Mouse (Mus musculus) forebrain, embryonic 15.5 days (tissue): ENCODE data around the gene Gm525. TPM values are rescaled to one million over a fixed set of nuclear protein-coding genes. Genes with fewer than 3 reads are reported as not detected.
"Not testable (repeated sequence)": the region's sequence is repeated elsewhere in the genome, so short reads cannot be mapped to it uniquely, and the experiment has no call there.

Source experiments
- ATAC-seq: fragments of 200-750 bp; cut with Nextera tagmentation; replicated peaks from 2 replicates; pipeline ENCODE4 v1.8.0; 2017; ENCODE audit warnings: mild to moderate bottlenecking, moderate TSS enrichment, moderate library complexity
- H3K27ac ChIP-seq: fragments of 300-500 bp; sonication (generic); replicated peaks from 2 replicates; pipeline ENCODE4 v1.5.1; 2015; ENCODE audit warnings: mild to moderate bottlenecking, inconsistent platforms
- H3K27me3 ChIP-seq: fragments of 300-500 bp; sonication (generic); 2 replicates; pipeline ENCODE4 v1.6.1; 2015; ENCODE audit warnings: inconsistent platforms
- H3K36me3 ChIP-seq: fragments of 300-500 bp; sonication (generic); 2 replicates; pipeline ENCODE4 v1.6.1; 2015; ENCODE audit warnings: mild to moderate bottlenecking, inconsistent platforms
- H3K4me1 ChIP-seq: fragments of 300-500 bp; sonication (generic); 2 replicates; pipeline ENCODE4 v1.6.1; 2015; ENCODE audit warnings: inconsistent platforms
- H3K4me2 ChIP-seq: fragments of 300-500 bp; sonication (generic); replicated peaks from 2 replicates; pipeline ENCODE4 v1.6.1; 2015; ENCODE audit warnings: mild to moderate bottlenecking, inconsistent platforms
- H3K4me3 ChIP-seq: fragments of 300-500 bp; sonication (generic); 2 replicates; pipeline ENCODE4 v1.5.1; 2015; ENCODE audit warnings: mild to moderate bottlenecking, inconsistent platforms
- H3K9ac ChIP-seq: fragments of 300-500 bp; sonication (generic); replicated peaks from 2 replicates; pipeline ENCODE4 v1.6.1; 2015; ENCODE audit warnings: mild to moderate bottlenecking, inconsistent platforms
- H3K9me3 ChIP-seq: fragments of 300-500 bp; sonication (generic); 2 replicates; pipeline ENCODE4 v1.6.1; 2016; ENCODE audit warnings: inconsistent platforms
- WGBS: fragments of 180-500 bp; shearing (Covaris S2); methylation state at CpG from one replicate; pipeline ENCODE4 v1.1.7; 2015; ENCODE audit warnings: mixed read lengths; 5-methylcytosine and 5-hydroxymethylcytosine counted together
- polyA plus RNA-seq: library from polyadenylated mRNA; unstranded; fragments of >200 nt; fragmentation: Nextera tagmentation; extraction: Ambion mirVana; gene quantifications from 2 replicates; pipeline ENCODE4 v1.2.1, GENCODE M21; 2015

The Gm525 gene
- polyA plus RNA-seq, 1 experiment from 2014 or later: not detected

DNA sequence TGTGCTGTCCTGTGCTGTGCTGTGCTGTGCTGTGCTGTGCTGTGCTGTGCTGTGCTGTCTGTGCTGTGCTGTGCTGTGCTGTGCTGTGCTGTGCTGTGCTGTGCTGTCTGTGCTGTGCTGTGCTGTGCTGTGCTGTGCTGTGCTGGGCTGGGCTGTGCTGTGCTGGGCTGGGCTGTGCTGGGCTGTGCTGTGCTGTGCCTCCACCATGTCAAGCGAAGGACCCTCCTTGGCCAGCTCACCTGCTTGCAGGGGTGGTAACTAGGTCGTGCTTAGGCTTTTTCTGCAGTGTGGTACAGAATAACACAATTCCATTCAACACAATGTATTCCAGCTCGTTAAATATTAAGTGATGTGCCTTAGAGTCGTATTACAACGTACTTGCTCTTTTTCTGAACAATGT, 8.3 kb downstream of the Gm525 start:
- not testable (repeated sequence) for H3K4me3 ChIP-seq, H3K27me3 ChIP-seq, H3K9me3 ChIP-seq, H3K27ac ChIP-seq, H3K9ac ChIP-seq, H3K36me3 ChIP-seq, ATAC-seq, H3K4me1 ChIP-seq, H3K4me2 ChIP-seq
- 38% methylated on average over 5 of the region's 5 CpGs for WGBS

DNA sequence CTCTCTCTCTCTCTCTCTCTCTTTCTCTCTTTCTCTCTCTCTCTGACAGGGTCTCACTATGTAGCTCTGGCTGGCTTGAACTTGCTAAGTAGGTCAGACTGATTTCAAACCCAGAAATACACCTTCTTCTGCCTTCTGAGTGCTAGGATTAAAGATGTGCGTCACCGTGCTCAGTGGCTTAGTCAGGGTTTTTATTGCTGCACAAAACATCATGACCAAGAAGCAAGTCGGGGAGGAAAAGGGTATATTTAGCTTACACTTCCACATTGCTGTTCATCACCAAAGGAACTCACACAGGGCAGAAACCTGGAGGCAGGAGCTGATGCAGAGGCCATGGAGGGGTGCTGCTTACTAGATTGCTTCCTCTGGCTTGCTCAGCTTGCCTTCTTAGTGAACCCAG, 9.1 kb downstream of the Gm525 start:
- not testable (repeated sequence) for H3K9ac ChIP-seq, H3K9me3 ChIP-seq, H3K36me3 ChIP-seq, H3K4me3 ChIP-seq, H3K4me1 ChIP-seq, ATAC-seq, H3K4me2 ChIP-seq, H3K27ac ChIP-seq, H3K27me3 ChIP-seq
- 89% methylated on average over 3 of the region's 3 CpGs for WGBS

DNA sequence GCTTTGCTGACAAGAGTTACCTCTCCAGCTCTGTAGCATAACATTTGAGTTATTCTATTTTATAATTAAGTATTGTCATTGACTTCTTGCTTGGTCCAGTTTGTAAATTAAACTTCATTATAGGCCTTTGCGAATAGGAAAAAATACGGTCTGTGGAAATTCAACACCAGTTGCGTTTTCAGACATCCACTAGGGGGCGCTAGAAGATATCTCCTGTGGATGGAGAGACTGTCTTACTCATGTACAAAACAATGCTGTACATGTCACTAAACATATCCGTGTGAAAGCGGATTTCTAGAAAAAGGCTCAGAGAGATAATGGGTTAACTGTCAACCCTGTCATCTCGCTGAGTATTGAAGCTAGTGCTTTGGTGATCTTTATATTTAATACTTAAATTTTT, 11.0 kb downstream of the Gm525 start:
- 37% methylated on average over 7 of the region's 7 CpGs for WGBS
- no peaks in the 10 kb centered on the region for H3K36me3 ChIP-seq
- ATAC-seq: no peak
- H3K9me3 ChIP-seq: no peaks in the 10 kb centered on the region
- no peak overlapping the region for H3K9ac ChIP-seq
- no peak overlapping the region for H3K4me2 ChIP-seq
- no peaks in the 10 kb centered on the region for H3K27me3 ChIP-seq
- no peak overlapping the region for H3K4me3 ChIP-seq
- no peaks in the 10 kb centered on the region for H3K4me1 ChIP-seq
- H3K27ac ChIP-seq: no peak overlapping the region

DNA sequence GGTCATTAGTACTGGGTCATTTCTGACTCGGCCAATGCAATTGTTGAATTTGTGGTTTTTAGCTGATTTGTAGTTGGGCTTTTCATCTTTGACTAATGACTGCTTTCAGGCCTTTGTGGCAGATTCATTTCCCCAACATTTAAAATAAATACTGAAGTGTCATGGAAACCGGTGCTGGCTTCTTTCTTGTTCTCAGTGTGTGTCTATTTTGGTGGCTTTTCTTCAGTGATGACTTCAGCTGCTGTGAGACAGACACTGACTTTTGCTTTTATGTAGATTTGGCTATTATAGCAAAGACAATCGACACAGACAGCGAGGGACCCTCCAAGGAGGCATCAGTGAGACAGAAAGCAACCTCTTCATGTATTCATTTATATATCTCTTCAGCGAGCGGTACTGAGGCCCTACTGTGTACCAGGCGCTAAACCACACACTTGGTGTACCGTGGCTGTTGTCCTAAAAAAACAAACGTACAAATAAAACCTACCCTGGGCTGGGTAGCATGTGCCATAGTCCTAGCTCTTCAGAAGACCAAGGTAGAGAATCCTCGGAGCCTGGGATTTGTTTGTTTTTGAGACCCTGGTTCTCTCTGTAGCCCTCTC, 12.7 kb downstream of the Gm525 start:
- no peak overlapping the region for H3K4me2 ChIP-seq
- ATAC-seq: no peak
- H3K9me3 ChIP-seq: no peaks in the 10 kb centered on the region
- H3K36me3 ChIP-seq: no peaks in the 10 kb centered on the region
- 79% methylated on average over 10 of the region's 10 CpGs for WGBS
- no peaks in the 10 kb centered on the region for H3K4me1 ChIP-seq
- no peaks in the 10 kb centered on the region for H3K27me3 ChIP-seq
- H3K4me3 ChIP-seq: no peak overlapping the region
- H3K27ac ChIP-seq: no peak overlapping the region
- H3K9ac ChIP-seq: no peak overlapping the region

DNA sequence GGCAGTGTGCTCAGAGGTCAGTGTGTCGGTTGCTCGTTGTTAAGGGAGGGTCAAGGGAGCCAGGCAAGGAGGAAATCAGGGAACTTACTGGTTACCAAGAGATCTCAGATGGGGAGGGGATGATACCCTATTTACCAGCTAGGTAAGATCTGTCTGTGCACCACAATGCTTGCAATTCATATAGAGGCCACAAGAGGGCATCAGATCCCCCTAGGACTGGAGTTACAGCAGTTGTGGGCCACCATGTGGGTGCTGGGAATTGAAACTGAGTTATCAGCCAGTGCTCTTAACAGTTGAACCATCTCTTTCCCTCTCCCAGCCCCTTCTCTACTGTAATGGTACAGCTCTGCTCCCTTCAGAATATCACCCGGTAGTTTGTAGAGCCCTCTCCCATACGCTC, 15.1 kb downstream of the Gm525 start:
- Histone ChIP-seq H3K9me3 (no peaks in the 10 kb centered on the region), H3K4me1 (no peaks in the 10 kb centered on the region), H3K9ac (no peak overlapping the region), H3K36me3 (no peaks in the 10 kb centered on the region), H3K4me2 (no peak overlapping the region), H3K27me3 (no peaks in the 10 kb centered on the region), H3K4me3 (no peak overlapping the region), H3K27ac (no peak overlapping the region)
- 89% methylated on average over 4 of the region's 4 CpGs for WGBS
- no peak for ATAC-seq

GRCm38 (mm10) chr11:89090359-89090758, 16.7 kb downstream of the Gm525 start:
- H3K36me3 ChIP-seq, H3K4me1 ChIP-seq, H3K9me3 ChIP-seq, H3K27ac ChIP-seq, ATAC-seq, H3K4me2 ChIP-seq, H3K27me3 ChIP-seq, H3K4me3 ChIP-seq, H3K9ac ChIP-seq: not testable (repeated sequence)
- 89% methylated on average over 7 of the region's 7 CpGs for WGBS

GRCm38 (mm10) chr11:89092714-89093113, 19.1 kb downstream of the Gm525 start:
- H3K9me3 ChIP-seq: no peaks in the 10 kb centered on the region
- H3K27ac ChIP-seq: no peak overlapping the region
- no peak overlapping the region for H3K4me3 ChIP-seq
- no peak overlapping the region for H3K4me2 ChIP-seq
- ATAC-seq: no peak
- no peaks in the 10 kb centered on the region for H3K4me1 ChIP-seq
- no peaks in the 10 kb centered on the region for H3K36me3 ChIP-seq
- 67% methylated on average over 9 of the region's 9 CpGs for WGBS
- no peaks in the 10 kb centered on the region for H3K27me3 ChIP-seq
- no peak overlapping the region for H3K9ac ChIP-seq

- Histone ChIP-seq H3K4me3 (no peak overlapping the region), H3K27ac (no peak overlapping the region), H3K27me3 (no peaks in the 10 kb centered on the region), H3K4me1 (no peaks in the 10 kb centered on the region), H3K4me2 (no peak overlapping the region), H3K9ac (no peak overlapping the region), H3K9me3 (no peaks in the 10 kb centered on the region), H3K36me3 (no peaks in the 10 kb centered on the region)
- WGBS: 78% methylated on average over 3 of the region's 3 CpGs
- no peak for ATAC-seq
These were observed 21.7 kb downstream of the Gm525 start for GRCm38 (mm10) chr11:89095306-89095705.

- H3K36me3 ChIP-seq, ATAC-seq, H3K9ac ChIP-seq, H3K27ac ChIP-seq, H3K9me3 ChIP-seq, H3K4me1 ChIP-seq, H3K4me2 ChIP-seq, H3K27me3 ChIP-seq, H3K4me3 ChIP-seq: not testable (repeated sequence)
- 88% methylated on average over 10 of the region's 10 CpGs for WGBS
These were observed 23.7 kb downstream of the Gm525 start for GRCm38 (mm10) chr11:89097292-89097691.

- H3K4me2 ChIP-seq: no peak overlapping the region
- H3K9ac ChIP-seq: no peak overlapping the region
- no peaks in the 10 kb centered on the region for H3K36me3 ChIP-seq
- peaks cover 9% of the 10 kb centered on the region; the same call in 1 of the 2 replicates for H3K4me1 ChIP-seq
- 89% methylated on average over 17 of the region's 17 CpGs for WGBS
- no peaks in the 10 kb centered on the region for H3K27me3 ChIP-seq
- no peak for ATAC-seq
- no peaks in the 10 kb centered on the region for H3K9me3 ChIP-seq
- H3K4me3 ChIP-seq: no peak overlapping the region
- H3K27ac ChIP-seq: no peak overlapping the region
These were observed 24.6 kb downstream of the Gm525 start for GRCm38 (mm10) chr11:89098083-89098835.

DNA sequence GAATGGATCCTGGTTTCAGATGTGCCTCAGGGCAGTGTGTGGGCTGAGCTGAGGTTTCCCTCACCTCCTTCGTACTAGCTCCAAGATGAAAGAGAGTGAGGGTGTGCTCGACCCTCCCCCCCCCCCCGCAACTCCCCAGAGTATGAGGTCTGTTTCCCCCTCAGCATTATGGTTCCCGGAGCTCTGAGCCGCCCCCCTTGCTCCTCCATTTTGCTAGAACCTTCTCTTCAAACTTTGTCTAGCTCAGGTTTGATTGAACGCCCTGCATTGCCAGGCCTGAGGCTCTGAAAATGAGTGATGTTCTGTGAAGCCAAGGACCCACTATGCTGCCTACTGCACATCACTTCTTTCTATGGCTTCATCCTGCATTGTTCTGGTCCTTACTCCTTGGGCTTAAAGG, 25.3 kb downstream of the Gm525 start:
- 84% methylated on average over 6 of the region's 6 CpGs for WGBS

GRCm38 (mm10) chr11:89100403-89100802, 26.8 kb downstream of the Gm525 start:
- peak; percentile 87 for ATAC-seq

More for the DNA sequence above, 25.3 kb downstream of the Gm525 start:
- H3K4me3 ChIP-seq: no peak overlapping the region
- no peak overlapping the region for H3K27ac ChIP-seq
- H3K9ac ChIP-seq: no peak overlapping the region
- H3K4me1 ChIP-seq: peaks cover 9% of the 10 kb centered on the region; the same call in 1 of the 2 replicates
- H3K4me2 ChIP-seq: no peak overlapping the region
- ATAC-seq: no peak
- no peaks in the 10 kb centered on the region for H3K27me3 ChIP-seq
- no peaks in the 10 kb centered on the region for H3K9me3 ChIP-seq
- H3K36me3 ChIP-seq: no peaks in the 10 kb centered on the region

More at GRCm38 (mm10) chr11:89100403-89100802, 26.8 kb downstream of the Gm525 start:
- no peaks in the 10 kb centered on the region for H3K27me3 ChIP-seq
- peaks cover 9% of the 10 kb centered on the region; the same call in 1 of the 2 replicates for H3K4me1 ChIP-seq
- H3K9ac ChIP-seq: peak overlapping the region; percentile 29; the same call in 1 of the 2 replicates
- H3K9me3 ChIP-seq: no peaks in the 10 kb centered on the region
- H3K4me3 ChIP-seq: peak overlapping the region; percentile 26
- no peaks in the 10 kb centered on the region for H3K36me3 ChIP-seq
- peak overlapping the region; percentile 44 for H3K4me2 ChIP-seq
- 2% methylated on average over 9 of the region's 9 CpGs for WGBS
- no peak overlapping the region for H3K27ac ChIP-seq
